Mouse (Mus musculus): ENCODE results near the gene Scamp2.

The Scamp2 gene

GRCm38 (mm10) chr9:57524439-57524838 lies 36.3 kb upstream of the Scamp2 start:
- Histone ChIP-seq H3K36me3 (ENCODE audit: insufficient read depth, low read length) (peaks cover 57% of the 10 kb centered on the region), H3K4me3 (replicated peaks; ENCODE audit: low read length) (peak overlapping the region; percentile 41; the same call in 1 of the 2 replicates), H3K4me1 (replicated peaks; ENCODE audit: low read depth, low read length) (peaks cover 56% of the 10 kb centered on the region), H3K27me3 (ENCODE audit: insufficient read depth, low read length) (no peaks in the 10 kb centered on the region), H3K9me3 (ENCODE audit: low read length) (no peaks in the 10 kb centered on the region)
- no peak for TF ChIP-seq CTCF (conservative IDR thresholded peaks at IDR 0.05; ENCODE audit: low read length)
- TF ChIP-seq POU5F1 (IDR thresholded peaks at IDR 0.05; ENCODE audit: borderline replicate concordance, low read length), result no peak
- no peak for TF ChIP-seq NANOG (IDR thresholded peaks at IDR 0.05; ENCODE audit: borderline replicate concordance, low read length)

- Histone ChIP-seq H3K4me3 (replicated peaks; ENCODE audit: low read length) (no peak overlapping the region), H3K36me3 (ENCODE audit: insufficient read depth, low read length) (peaks cover 67% of the 10 kb centered on the region), H3K4me1 (replicated peaks; ENCODE audit: low read depth, low read length) (peaks cover 56% of the 10 kb centered on the region), H3K27me3 (ENCODE audit: insufficient read depth, low read length) (no peaks in the 10 kb centered on the region), H3K9me3 (ENCODE audit: low read length) (no peaks in the 10 kb centered on the region)
- TF ChIP-seq CTCF (conservative IDR thresholded peaks at IDR 0.05; ENCODE audit: low read length) (no peak), NANOG (IDR thresholded peaks at IDR 0.05; ENCODE audit: borderline replicate concordance, low read length) (no peak), POU5F1 (IDR thresholded peaks at IDR 0.05; ENCODE audit: borderline replicate concordance, low read length) (no peak)
Measured at GRCm38 (mm10) chr9:57525516-57525915, 35.2 kb upstream of the Scamp2 start.

GRCm38 (mm10) chr9:57526435-57526834 lies 34.3 kb upstream of the Scamp2 start:
- H3K9me3 ChIP-seq (ENCODE audit: low read length), result no peaks in the 10 kb centered on the region
- no peak overlapping the region for H3K4me3 ChIP-seq (replicated peaks; ENCODE audit: low read length)
- TF ChIP-seq POU5F1 (IDR thresholded peaks at IDR 0.05; ENCODE audit: borderline replicate concordance, low read length) (no peak), NANOG (IDR thresholded peaks at IDR 0.05; ENCODE audit: borderline replicate concordance, low read length) (no peak), CTCF (conservative IDR thresholded peaks at IDR 0.05; ENCODE audit: low read length) (no peak)
- H3K36me3 ChIP-seq (ENCODE audit: insufficient read depth, low read length), result peaks cover 75% of the 10 kb centered on the region
- H3K27me3 ChIP-seq (ENCODE audit: insufficient read depth, low read length), result no peaks in the 10 kb centered on the region
- peaks cover 57% of the 10 kb centered on the region for H3K4me1 ChIP-seq (replicated peaks; ENCODE audit: low read depth, low read length)

GRCm38 (mm10) chr9:57531946-57532345 lies 28.8 kb upstream of the Scamp2 start:
- Histone ChIP-seq H3K27me3 (ENCODE audit: insufficient read depth, low read length) (no peaks in the 10 kb centered on the region), H3K4me3 (replicated peaks; ENCODE audit: low read length) (no peak overlapping the region), H3K9me3 (ENCODE audit: low read length) (no peaks in the 10 kb centered on the region), H3K36me3 (ENCODE audit: insufficient read depth, low read length) (peaks cover 90% of the 10 kb centered on the region), H3K4me1 (replicated peaks; ENCODE audit: low read depth, low read length) (peaks cover 28% of the 10 kb centered on the region)
- TF ChIP-seq CTCF (conservative IDR thresholded peaks at IDR 0.05; ENCODE audit: low read length) (no peak), POU5F1 (IDR thresholded peaks at IDR 0.05; ENCODE audit: borderline replicate concordance, low read length) (no peak), NANOG (IDR thresholded peaks at IDR 0.05; ENCODE audit: borderline replicate concordance, low read length) (no peak)

DNA sequence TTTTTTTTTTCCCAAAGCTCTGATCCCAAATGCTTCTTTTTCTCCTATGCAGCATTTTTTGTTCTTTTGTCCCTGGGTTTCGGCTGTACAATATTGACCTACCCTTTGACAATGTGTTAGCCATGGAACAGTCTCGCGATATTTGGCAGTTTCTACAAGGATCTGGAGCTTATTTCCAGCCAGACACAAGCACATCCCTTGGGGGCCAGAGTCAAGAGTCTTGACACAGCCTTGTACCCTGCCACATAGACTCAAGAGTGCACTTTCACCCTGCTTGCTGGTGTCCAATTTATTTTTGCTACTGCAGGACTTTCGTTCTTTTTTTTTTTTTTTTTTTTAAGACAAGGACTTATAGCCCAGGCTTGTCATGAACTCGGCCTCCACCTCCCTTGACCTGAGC lies 24.4 kb upstream of the Scamp2 start:
- Histone ChIP-seq H3K9me3 (ENCODE audit: low read length) (no peaks in the 10 kb centered on the region), H3K27me3 (ENCODE audit: insufficient read depth, low read length) (no peaks in the 10 kb centered on the region), H3K36me3 (ENCODE audit: insufficient read depth, low read length) (peaks cover 76% of the 10 kb centered on the region), H3K4me1 (replicated peaks; ENCODE audit: low read depth, low read length) (peaks cover 55% of the 10 kb centered on the region), H3K4me3 (replicated peaks; ENCODE audit: low read length) (0 out of 2 replicates have a peak overlapping the region, but pooled peaks have one; percentile 98)
- TF ChIP-seq CTCF (conservative IDR thresholded peaks at IDR 0.05; ENCODE audit: low read length) (no peak), POU5F1 (IDR thresholded peaks at IDR 0.05; ENCODE audit: borderline replicate concordance, low read length) (no peak), NANOG (IDR thresholded peaks at IDR 0.05; ENCODE audit: borderline replicate concordance, low read length) (no peak)

GRCm38 (mm10) chr9:57537044-57537727 lies 23.6 kb upstream of the Scamp2 start, which contains the start of gene Fam219b:
TSS of gene Fam219b (plus strand) at chr9:57537528.
- no peaks in the 10 kb centered on the region for H3K27me3 ChIP-seq (ENCODE audit: insufficient read depth, low read length)
- H3K9me3 ChIP-seq (ENCODE audit: low read length), result no peaks in the 10 kb centered on the region
- TF ChIP-seq CTCF (conservative IDR thresholded peaks at IDR 0.05; ENCODE audit: low read length) (no peak), POU5F1 (IDR thresholded peaks at IDR 0.05; ENCODE audit: borderline replicate concordance, low read length) (no peak), NANOG (IDR thresholded peaks at IDR 0.05; ENCODE audit: borderline replicate concordance, low read length) (no peak)
- peaks cover 49% of the 10 kb centered on the region for H3K4me1 ChIP-seq (replicated peaks; ENCODE audit: low read depth, low read length)
- H3K36me3 ChIP-seq (ENCODE audit: insufficient read depth, low read length), result peaks cover 76% of the 10 kb centered on the region
- peak within 1 kb of the TSS; percentile 98 for H3K4me3 ChIP-seq (replicated peaks; ENCODE audit: low read length)

DNA sequence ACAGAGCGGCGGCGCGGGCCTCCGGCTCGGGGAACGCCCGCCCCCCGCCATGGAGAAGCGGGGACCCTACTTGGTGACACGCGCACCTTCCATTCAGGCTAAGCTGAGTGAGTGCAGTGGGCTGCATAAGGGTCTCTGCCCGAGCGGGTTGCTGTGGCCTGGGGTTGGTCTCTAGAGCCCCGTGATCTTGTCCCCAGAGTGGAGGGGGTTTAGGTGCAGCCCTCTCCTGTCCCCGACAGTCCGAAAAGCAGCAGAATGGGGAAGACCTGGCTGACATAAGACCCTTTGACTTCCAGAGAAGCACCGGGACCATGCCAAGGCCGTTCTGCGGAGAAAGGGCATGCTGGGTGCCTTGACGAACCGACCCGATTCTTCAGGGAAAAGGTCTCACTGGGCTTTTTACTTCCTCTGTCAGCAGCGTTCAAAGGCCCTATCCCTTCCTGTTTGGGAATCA lies 23.0 kb upstream of the Scamp2 start:
- H3K4me3 ChIP-seq (replicated peaks; ENCODE audit: low read length), result peak overlapping the region; percentile 98
- H3K27me3 ChIP-seq (ENCODE audit: insufficient read depth, low read length), result no peaks in the 10 kb centered on the region
- peaks cover 44% of the 10 kb centered on the region for H3K4me1 ChIP-seq (replicated peaks; ENCODE audit: low read depth, low read length)

GRCm38 (mm10) chr9:57539550-57539949 lies 21.2 kb upstream of the Scamp2 start:
- no peak overlapping the region for H3K4me3 ChIP-seq (replicated peaks; ENCODE audit: low read length)
- peaks cover 76% of the 10 kb centered on the region for H3K36me3 ChIP-seq (ENCODE audit: insufficient read depth, low read length)
- no peak for TF ChIP-seq CTCF (conservative IDR thresholded peaks at IDR 0.05; ENCODE audit: low read length)
- TF ChIP-seq POU5F1 (IDR thresholded peaks at IDR 0.05; ENCODE audit: borderline replicate concordance, low read length), result no peak
- no peak for TF ChIP-seq NANOG (IDR thresholded peaks at IDR 0.05; ENCODE audit: borderline replicate concordance, low read length)
- H3K9me3 ChIP-seq (ENCODE audit: low read length), result no peaks in the 10 kb centered on the region
- no peaks in the 10 kb centered on the region for H3K27me3 ChIP-seq (ENCODE audit: insufficient read depth, low read length)
- H3K4me1 ChIP-seq (replicated peaks; ENCODE audit: low read depth, low read length), result peaks cover 55% of the 10 kb centered on the region

More for the DNA sequence above, 23.0 kb upstream of the Scamp2 start:
- Histone ChIP-seq H3K9me3 (ENCODE audit: low read length) (no peaks in the 10 kb centered on the region), H3K36me3 (ENCODE audit: insufficient read depth, low read length) (peaks cover 76% of the 10 kb centered on the region)
- no peak for TF ChIP-seq NANOG (IDR thresholded peaks at IDR 0.05; ENCODE audit: borderline replicate concordance, low read length)
- TF ChIP-seq POU5F1 (IDR thresholded peaks at IDR 0.05; ENCODE audit: borderline replicate concordance, low read length), result no peak
- no peak for TF ChIP-seq CTCF (conservative IDR thresholded peaks at IDR 0.05; ENCODE audit: low read length)

Data from E14TG2a.4 (cell line).